Mouse (Mus musculus): ENCODE data around the gene Nrde2. TPM values are rescaled to one million over a fixed set of nuclear protein-coding genes. Genes with fewer than 3 reads are reported as not detected.

The Nrde2 gene
- polyA plus RNA-seq, 1 experiment from 2014 or later = 10.8 TPM

DNA sequence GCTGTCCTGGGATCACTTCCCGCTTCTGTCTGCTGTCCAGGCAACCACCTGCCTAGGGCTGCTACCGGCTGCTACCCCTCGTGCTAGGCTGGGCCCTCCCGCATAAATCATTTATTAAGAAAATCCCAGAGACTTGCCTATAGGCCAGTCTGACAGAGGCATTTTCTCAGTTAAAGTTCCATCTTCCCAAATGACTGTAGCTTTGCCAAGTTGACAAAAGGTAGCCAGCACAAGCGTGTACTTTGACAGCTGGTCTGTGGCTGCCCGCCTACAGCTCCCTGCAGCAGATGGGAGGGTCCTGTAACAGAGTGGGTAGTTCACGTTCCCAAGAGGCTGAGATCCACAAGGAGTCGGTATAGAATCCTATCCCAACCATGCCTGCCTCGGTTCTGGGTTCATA, 36.0 kb downstream of the Nrde2 start:
- WGBS = 89% methylated on average over 9 of the region's 9 CpGs
- Histone ChIP-seq H3K27me3 (replicated peaks) (no peaks in the 10 kb centered on the region), H3K9me3 (replicated peaks) (no peaks in the 10 kb centered on the region), H3K9ac (no peak overlapping the region), H3K4me3 (no peak overlapping the region), H3K4me1 (replicated peaks) (peaks cover 26% of the 10 kb centered on the region), H3K36me3 (peaks cover 79% of the 10 kb centered on the region), H3K27ac (ENCODE audit: poor library complexity, severe bottlenecking) (no peak overlapping the region), H3K4me2 (no peak overlapping the region)
- ATAC-seq (ENCODE audit: insufficient number of reproducible peaks, low FRiP score) = no peak

DNA sequence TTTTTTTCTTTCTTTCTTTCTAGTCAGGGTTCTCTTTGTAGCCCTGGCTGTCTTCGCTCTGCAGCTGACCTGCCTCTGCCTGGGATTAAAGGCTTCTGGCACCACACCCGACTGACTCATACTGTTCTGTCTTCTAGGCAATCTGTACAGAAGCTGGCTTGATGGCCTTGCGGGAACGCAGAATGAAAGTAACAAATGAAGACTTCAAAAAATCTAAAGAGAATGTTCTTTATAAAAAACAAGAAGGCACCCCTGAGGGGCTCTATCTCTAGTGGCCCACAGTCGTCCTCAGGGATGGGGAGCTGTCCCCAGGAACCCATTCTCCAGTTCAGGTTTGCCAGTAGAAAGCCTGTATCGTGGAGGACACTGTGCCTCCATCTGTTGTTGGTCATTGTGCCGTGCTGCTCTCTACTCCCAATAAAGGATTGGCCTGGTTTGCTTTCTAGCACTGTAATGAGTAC, 36.5 kb downstream of the Nrde2 start:
- WGBS = 85% methylated on average over 7 of the region's 7 CpGs
- no peaks in the 10 kb centered on the region for H3K9me3 ChIP-seq (replicated peaks)

DNA sequence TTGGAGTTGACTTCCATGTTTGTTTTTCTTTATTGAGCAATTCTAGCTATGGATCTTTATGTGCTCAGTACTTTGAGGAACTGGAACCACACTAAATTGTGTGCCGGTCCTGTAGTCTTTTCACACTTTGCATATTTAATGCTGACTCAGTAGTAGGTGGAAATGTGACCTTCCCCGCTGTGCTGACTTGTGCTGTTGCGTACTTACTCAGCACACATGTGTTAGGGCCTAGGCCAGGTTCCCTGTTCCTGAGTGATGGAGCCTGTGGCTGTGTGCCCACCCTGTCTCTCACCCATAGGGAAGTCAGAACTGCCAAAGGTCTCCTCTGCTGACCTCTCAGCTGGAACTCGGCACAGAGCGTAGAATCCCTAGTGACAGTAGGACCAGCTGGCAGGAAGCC, 43.5 kb downstream of the Nrde2 start:
- H3K9ac ChIP-seq = no peak overlapping the region
- H3K4me2 ChIP-seq = no peak overlapping the region
- no peak overlapping the region for H3K4me3 ChIP-seq
- H3K27ac ChIP-seq (ENCODE audit: poor library complexity, severe bottlenecking) = no peak overlapping the region
- no peak for ATAC-seq (ENCODE audit: insufficient number of reproducible peaks, low FRiP score)
- H3K27me3 ChIP-seq (replicated peaks) = no peaks in the 10 kb centered on the region
- no peaks in the 10 kb centered on the region for H3K9me3 ChIP-seq (replicated peaks)
- peaks cover 88% of the 10 kb centered on the region for H3K36me3 ChIP-seq
- peaks cover 6% of the 10 kb centered on the region for H3K4me1 ChIP-seq (replicated peaks)
- 93% methylated on average over 5 of the region's 5 CpGs for WGBS

More for the DNA sequence above, 36.5 kb downstream of the Nrde2 start:
- H3K27ac ChIP-seq (ENCODE audit: poor library complexity, severe bottlenecking) = no peak overlapping the region
- H3K4me1 ChIP-seq (replicated peaks) = peaks cover 21% of the 10 kb centered on the region
- peaks cover 85% of the 10 kb centered on the region for H3K36me3 ChIP-seq
- H3K9ac ChIP-seq = no peak overlapping the region
- no peaks in the 10 kb centered on the region for H3K27me3 ChIP-seq (replicated peaks)
- ATAC-seq (ENCODE audit: insufficient number of reproducible peaks, low FRiP score) = no peak
- H3K4me2 ChIP-seq = no peak overlapping the region
- H3K4me3 ChIP-seq = no peak overlapping the region

DNA sequence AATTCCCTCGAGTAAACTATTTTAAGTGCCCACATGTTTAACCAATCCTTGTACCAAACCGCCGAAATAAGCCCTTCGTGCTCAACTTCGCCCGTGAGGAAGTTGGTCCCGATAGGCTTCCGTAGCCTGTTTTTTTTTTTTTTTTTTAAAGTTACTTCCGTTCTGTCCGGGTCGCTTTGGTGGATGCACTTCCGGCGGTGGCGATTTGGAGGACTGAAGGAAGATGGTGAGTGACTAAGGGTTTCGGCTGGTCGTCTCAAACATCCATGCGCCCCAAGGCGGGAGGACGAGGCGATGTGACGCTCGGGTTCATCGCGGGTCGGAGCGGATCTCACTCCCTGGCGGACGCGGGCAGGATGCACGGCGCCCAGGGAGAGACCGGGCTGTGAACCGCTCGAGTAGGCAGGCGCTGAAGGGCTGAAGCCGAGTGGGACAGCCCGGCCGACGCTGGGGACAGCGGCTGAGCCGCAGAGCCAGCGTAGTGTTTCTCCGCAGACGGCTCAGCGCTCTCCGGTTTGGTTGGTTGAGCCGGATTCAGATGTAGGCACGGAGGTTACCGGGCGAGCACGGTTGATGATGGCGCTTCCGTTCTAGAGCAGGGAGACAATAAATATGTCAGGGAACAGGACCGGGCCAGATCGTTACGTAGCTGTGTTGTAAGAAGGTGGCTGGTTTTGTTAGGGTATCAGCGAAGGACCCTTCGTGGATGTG, 49.3 kb downstream of the Nrde2 start, which contains the start of gene Psmc1:
TSS of gene Psmc1 (plus strand) at position 169 of the 711 bp plus-strand sequence.
- peak; percentile 87 for ATAC-seq (ENCODE audit: insufficient number of reproducible peaks, low FRiP score)
- Histone ChIP-seq H3K4me1 (replicated peaks) (peaks cover 10% of the 10 kb centered on the region), H3K27ac (ENCODE audit: poor library complexity, severe bottlenecking) (peak within 1 kb of the TSS; percentile 86), H3K9me3 (replicated peaks) (no peaks in the 10 kb centered on the region), H3K9ac (peak within 1 kb of the TSS; percentile 93), H3K27me3 (replicated peaks) (no peaks in the 10 kb centered on the region), H3K4me2 (peak within 1 kb of the TSS; percentile 91), H3K4me3 (peak within 1 kb of the TSS; percentile 84), H3K36me3 (peaks cover 30% of the 10 kb centered on the region)
- WGBS = under 1% methylated on average over 58 of the region's 58 CpGs

DNA sequence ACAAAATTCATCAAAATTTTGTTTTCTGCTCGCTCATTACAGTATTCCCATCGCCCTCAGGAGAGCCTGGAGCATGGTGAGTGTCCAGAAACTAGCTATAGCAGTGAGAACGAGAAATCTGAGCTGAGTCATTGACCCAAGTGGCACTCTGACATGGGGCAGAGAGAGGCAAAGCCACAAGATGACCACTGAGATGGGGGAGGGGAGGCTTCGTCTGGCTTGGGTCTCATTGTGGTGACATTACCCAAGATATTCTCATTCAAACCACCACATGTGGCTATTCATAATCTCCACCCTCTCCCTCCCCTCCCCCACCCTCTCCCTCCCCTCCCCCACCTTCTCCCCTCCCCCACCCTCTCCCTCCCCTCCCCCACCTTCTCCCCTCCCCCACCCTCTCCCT, 52.0 kb downstream of the Nrde2 start:
- 46% methylated on average over 4 of the region's 4 CpGs for WGBS
- Histone ChIP-seq H3K9me3 (replicated peaks) (no peaks in the 10 kb centered on the region), H3K9ac (no peak overlapping the region), H3K27me3 (replicated peaks) (0 out of 2 replicates have a peak, but pooled peaks cover 3% of the 10 kb centered on the region), H3K36me3 (peaks cover 9% of the 10 kb centered on the region), H3K4me1 (replicated peaks) (peaks cover 10% of the 10 kb centered on the region), H3K4me2 (no peak overlapping the region), H3K4me3 (no peak overlapping the region), H3K27ac (ENCODE audit: poor library complexity, severe bottlenecking) (no peak overlapping the region)
- ATAC-seq (ENCODE audit: insufficient number of reproducible peaks, low FRiP score) = no peak

DNA sequence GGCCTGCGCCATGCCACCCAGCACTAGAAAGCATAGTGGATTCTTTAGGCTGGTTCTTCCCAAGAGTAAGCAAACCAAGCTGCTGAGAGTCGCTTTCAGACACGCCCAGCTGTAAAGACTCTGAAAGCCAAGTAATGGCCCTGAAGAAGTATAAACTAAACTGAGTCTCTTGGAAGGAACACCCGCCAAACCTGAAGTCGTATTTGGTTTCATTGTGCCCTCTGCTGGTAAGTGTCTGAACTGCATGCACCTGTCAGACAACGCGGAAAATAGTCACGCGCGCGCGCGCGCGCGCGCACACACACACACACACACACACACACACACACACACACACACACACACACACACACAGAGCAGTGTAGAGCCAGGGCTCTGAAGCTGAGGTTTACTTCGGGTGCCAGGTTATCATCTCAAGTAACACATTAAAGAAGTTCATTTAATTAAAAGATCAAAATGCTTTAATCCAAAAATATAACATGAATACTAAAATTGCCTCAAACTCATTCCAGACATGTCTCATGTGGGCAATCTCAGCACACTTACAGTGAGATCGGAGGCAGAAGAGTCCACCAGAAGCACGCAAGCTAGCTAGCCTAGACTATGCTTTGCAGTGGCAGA, 53.1 kb downstream of the Nrde2 start:
- WGBS = 11% methylated on average over 20 of the region's 20 CpGs
- ATAC-seq (ENCODE audit: insufficient number of reproducible peaks, low FRiP score) = no peak
- Histone ChIP-seq H3K9ac (no peak overlapping the region), H3K36me3 (no peaks in the 10 kb centered on the region; the same call in 1 of the 2 replicates), H3K9me3 (replicated peaks) (no peaks in the 10 kb centered on the region), H3K27me3 (replicated peaks) (0 out of 2 replicates have a peak, but pooled peaks cover 3% of the 10 kb centered on the region), H3K4me2 (peak overlapping the region; percentile 47), H3K27ac (ENCODE audit: poor library complexity, severe bottlenecking) (no peak overlapping the region), H3K4me3 (no peak overlapping the region), H3K4me1 (replicated peaks) (peaks cover 8% of the 10 kb centered on the region)

DNA sequence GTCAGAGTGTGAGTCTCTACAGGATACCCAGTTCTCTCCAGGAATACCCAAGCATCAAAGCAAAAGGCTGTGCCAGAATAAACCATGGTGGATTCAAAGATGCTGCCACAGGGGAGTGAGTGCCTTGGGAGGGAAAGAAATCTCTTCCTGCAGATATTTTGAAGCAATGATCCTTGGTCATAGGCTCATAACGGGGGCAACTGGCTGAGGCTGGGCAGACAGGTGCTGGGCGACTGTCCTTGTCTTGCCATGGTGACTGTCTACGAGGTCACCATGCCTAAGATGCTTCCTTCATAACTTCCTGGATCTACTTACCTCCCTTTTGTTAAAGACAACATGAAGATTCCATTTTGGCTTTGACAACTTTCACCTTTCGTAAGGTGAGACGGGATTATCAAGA, 54.9 kb downstream of the Nrde2 start:
- no peaks in the 10 kb centered on the region for H3K9me3 ChIP-seq (replicated peaks)
- no peaks in the 10 kb centered on the region for H3K36me3 ChIP-seq
- 0 out of 2 replicates have a peak, but pooled peaks cover 3% of the 10 kb centered on the region for H3K27me3 ChIP-seq (replicated peaks)
- no peak overlapping the region for H3K27ac ChIP-seq (ENCODE audit: poor library complexity, severe bottlenecking)
- no peak overlapping the region for H3K9ac ChIP-seq
- peaks cover 10% of the 10 kb centered on the region for H3K4me1 ChIP-seq (replicated peaks)
- ATAC-seq (ENCODE audit: insufficient number of reproducible peaks, low FRiP score) = no peak
- H3K4me2 ChIP-seq = no peak overlapping the region
- 84% methylated on average over 5 of the region's 5 CpGs for WGBS
- H3K4me3 ChIP-seq = no peak overlapping the region

DNA sequence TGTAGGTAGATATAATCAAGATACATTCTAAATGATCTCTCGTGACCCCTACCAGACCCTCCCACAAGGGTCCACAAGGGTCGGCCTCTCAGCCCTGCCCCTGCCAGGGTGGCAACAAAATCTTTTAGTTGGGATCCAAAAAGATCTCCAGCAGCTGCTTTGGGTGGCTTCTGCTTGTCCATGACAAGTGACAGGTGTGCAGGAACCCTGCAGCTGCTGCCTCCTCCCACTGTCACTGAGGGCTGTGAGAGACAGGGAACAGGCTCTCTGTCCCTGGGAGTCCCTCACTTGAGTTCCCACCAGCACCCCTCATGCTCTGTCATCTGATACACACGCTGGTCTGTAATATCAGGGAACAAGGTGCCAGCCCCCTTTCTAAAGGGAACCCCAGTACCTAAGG, 57.8 kb downstream of the Nrde2 start:
- Histone ChIP-seq H3K4me1 (replicated peaks) (peaks cover 10% of the 10 kb centered on the region), H3K4me3 (no peak overlapping the region), H3K27me3 (replicated peaks) (0 out of 2 replicates have a peak, but pooled peaks cover 3% of the 10 kb centered on the region), H3K9ac (no peak overlapping the region), H3K36me3 (no peaks in the 10 kb centered on the region), H3K27ac (ENCODE audit: poor library complexity, severe bottlenecking) (no peak overlapping the region), H3K4me2 (no peak overlapping the region), H3K9me3 (replicated peaks) (no peaks in the 10 kb centered on the region)
- ATAC-seq (ENCODE audit: insufficient number of reproducible peaks, low FRiP score) = no peak
- 64% methylated on average over 3 of the region's 3 CpGs for WGBS

DNA sequence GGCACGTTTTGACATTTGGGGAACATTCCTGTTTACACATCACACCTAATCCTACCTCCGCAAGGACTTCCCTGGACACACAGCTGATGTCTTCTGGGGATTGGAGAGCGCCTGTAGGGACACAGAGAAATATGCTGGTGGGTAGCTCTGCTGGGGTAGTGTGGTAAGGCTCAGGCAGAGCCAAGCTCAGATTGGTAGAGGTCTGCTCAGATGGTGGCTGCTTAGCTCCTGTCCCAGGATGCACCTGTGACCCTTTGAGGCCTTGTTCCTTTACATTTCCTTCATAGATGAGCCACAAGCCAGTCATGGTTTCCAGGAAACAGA, 58.8 kb downstream of the Nrde2 start:
- Histone ChIP-seq H3K4me3 (no peak overlapping the region), H3K4me1 (replicated peaks) (peaks cover 10% of the 10 kb centered on the region), H3K27ac (ENCODE audit: poor library complexity, severe bottlenecking) (no peak overlapping the region), H3K4me2 (no peak overlapping the region), H3K36me3 (no peaks in the 10 kb centered on the region), H3K27me3 (replicated peaks) (0 out of 2 replicates have a peak, but pooled peaks cover 3% of the 10 kb centered on the region), H3K9ac (no peak overlapping the region), H3K9me3 (replicated peaks) (no peaks in the 10 kb centered on the region)
- 48% methylated on average over 3 of the region's 3 CpGs for WGBS
- no peak for ATAC-seq (ENCODE audit: insufficient number of reproducible peaks, low FRiP score)

DNA sequence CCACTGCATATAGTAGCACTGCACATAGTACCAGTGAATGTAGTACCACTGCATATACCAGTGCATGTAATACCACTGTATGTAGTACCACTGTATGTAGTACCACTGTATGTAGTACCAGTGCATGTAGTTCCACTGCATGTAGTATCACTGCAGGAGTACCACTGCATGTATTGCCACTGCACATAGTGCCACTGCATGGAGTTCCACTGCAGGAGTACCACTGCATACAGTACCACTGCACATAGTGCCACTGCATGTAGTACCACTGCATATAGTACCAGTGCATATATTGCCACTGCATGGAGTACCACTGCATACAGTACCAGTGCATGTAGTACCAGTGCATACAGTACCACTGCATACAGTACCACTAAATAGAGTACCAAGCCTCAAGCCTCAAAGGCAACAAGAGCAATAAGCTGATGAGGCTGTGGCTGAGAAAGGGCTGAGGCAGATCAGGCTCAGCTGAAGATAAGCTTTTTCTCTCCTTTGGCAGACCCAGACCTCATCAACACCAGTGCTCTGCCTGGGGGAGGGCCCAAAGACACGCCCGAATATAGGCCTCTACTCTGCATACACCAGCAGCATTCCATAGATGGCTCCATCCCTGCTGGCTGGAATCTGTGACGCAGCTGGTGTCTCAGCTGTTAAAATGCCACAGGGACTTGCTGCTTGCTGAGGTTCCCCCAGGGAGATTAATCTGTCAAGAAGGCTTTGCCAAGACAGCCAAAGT, 59.3 kb downstream of the Nrde2 start:
- H3K9me3 ChIP-seq (replicated peaks) = no peaks in the 10 kb centered on the region
- H3K4me1 ChIP-seq (replicated peaks) = peaks cover 10% of the 10 kb centered on the region
- H3K9ac ChIP-seq = no peak overlapping the region
- WGBS = 29% methylated on average over 3 of the region's 3 CpGs
- H3K27ac ChIP-seq (ENCODE audit: poor library complexity, severe bottlenecking) = no peak overlapping the region
- ATAC-seq (ENCODE audit: insufficient number of reproducible peaks, low FRiP score) = 0 out of 2 replicates have a peak, but pooled peaks have one; percentile 53
- no peaks in the 10 kb centered on the region for H3K36me3 ChIP-seq
- 0 out of 2 replicates have a peak, but pooled peaks cover 3% of the 10 kb centered on the region for H3K27me3 ChIP-seq (replicated peaks)
- no peak overlapping the region for H3K4me3 ChIP-seq
- no peak overlapping the region for H3K4me2 ChIP-seq

DNA sequence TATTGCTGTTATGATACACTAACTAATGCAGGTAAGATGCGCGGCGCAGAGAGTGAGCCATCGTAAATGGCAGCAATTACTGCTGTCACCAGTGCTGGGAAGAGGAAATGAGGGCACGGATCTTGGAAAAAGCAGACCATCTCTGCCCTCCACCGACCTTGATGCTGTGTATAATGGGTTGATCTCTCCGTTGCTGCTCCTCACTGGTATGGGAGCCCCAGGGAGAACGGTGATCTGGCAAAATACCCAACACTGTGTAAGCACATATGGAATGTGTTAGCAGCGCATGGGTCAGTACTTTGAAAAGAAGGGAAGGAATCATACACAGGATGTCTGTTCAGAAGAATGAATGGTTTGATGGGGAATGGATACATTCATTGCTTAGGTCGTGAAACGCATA, 66.4 kb downstream of the Nrde2 start:
- Histone ChIP-seq H3K4me3 (no peak overlapping the region), H3K27me3 (replicated peaks) (no peaks in the 10 kb centered on the region), H3K4me2 (no peak overlapping the region), H3K27ac (ENCODE audit: poor library complexity, severe bottlenecking) (no peak overlapping the region), H3K9ac (no peak overlapping the region), H3K4me1 (replicated peaks) (no peaks in the 10 kb centered on the region), H3K9me3 (replicated peaks) (no peaks in the 10 kb centered on the region), H3K36me3 (no peaks in the 10 kb centered on the region)
- WGBS = 79% methylated on average over 11 of the region's 11 CpGs
- ATAC-seq (ENCODE audit: insufficient number of reproducible peaks, low FRiP score) = no peak
